Mouse (Mus musculus) macrophage (primary cell): ENCODE results near the gene Hoxc11. TPM values are rescaled to one million over a fixed set of nuclear protein-coding genes. Genes with fewer than 3 reads are reported as not detected.

ENCODE experiments used
- polyA plus RNA-seq: library from polyadenylated mRNA; stranded (reverse); fragments of 250-400 nt; gene quantifications from 3 replicates; pipeline ENCODE4 v1.2.4, GENCODE M21; 2018; ENCODE audit warnings: inconsistent platforms

Gene Hoxc11
- polyA plus RNA-seq, 1 experiment from 2014 or later = not detected

Other genes starting within 250 kb of the Hoxc11 start
- 11.1 to 58.2 TPM (median 32.4 TPM) in 3 replicates for gene Calcoco1, start 232.2 kb upstream of the Hoxc11 start, polyA plus RNA-seq
- not detected in 3 replicates for gene Hoxc13, start 33.3 kb upstream of the Hoxc11 start, polyA plus RNA-seq
- not detected in 3 replicates for gene Hoxc12, start 17.7 kb upstream of the Hoxc11 start, polyA plus RNA-seq
- gene Hoxc10, start 12.4 kb downstream of the Hoxc11 start, polyA plus RNA-seq = not detected in 3 replicates
- gene Hoxc5, start 13.0 kb downstream of the Hoxc11 start, polyA plus RNA-seq = not detected in 3 replicates
- not detected in 3 replicates for gene Hoxc9, start 22.0 kb downstream of the Hoxc11 start, polyA plus RNA-seq
- gene Hoxc8, start 36.2 kb downstream of the Hoxc11 start, polyA plus RNA-seq = not detected in 3 replicates
- not detected in 3 replicates for gene Hoxc6, start 43.8 kb downstream of the Hoxc11 start, polyA plus RNA-seq
- gene Hoxc4, start 64.5 kb downstream of the Hoxc11 start, polyA plus RNA-seq = not detected in 3 replicates
- 3.2 to 6.0 TPM (median 5.0 TPM) in 3 replicates for gene Smug1, start 212.7 kb downstream of the Hoxc11 start, polyA plus RNA-seq